Mouse (Mus musculus): ENCODE measurements around the gene Skida1.

- TF ChIP-seq CTCF (IDR thresholded peaks at IDR 0.05; ENCODE audit: extremely low read depth, insufficient read length, insufficient replicate concordance, low read depth, low read length): no peak
- TF ChIP-seq POLR2A (IDR thresholded peaks at IDR 0.05; ENCODE audit: low read depth, low read length): no peak
These were observed 44.6 kb downstream of the Skida1 start for GRCm38 (mm10) chr2:18004286-18004685.

Measured in small intestine, adult 2 months (tissue).